Mouse (Mus musculus): Measurements from ENCODE around the gene Dgkg.

DNA sequence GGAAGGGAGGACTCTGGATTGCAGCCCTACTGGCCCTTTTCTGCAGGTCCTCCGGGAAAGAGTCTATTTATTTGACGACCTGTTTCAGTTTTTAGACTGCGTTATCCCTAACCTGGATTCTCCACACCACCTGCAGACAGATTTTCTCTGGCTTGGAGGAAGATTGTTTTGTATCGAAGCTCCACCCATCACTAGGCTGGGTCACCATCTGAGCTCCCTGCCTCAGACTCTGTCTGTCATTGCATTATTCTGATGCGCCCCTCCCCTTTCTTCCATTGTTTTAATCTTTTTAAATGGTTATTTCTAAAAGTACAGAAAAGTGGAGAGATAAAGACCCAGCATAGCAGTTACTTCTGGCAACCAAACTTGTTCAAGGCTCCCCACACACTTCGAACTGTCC lies 151.4 kb downstream of the Dgkg start:
- TF ChIP-seq CTCF (IDR thresholded peaks at IDR 0.05; ENCODE audit: control insufficient read depth, insufficient read depth, low read length) (no peak), POLR2A (IDR thresholded peaks at IDR 0.05; ENCODE audit: borderline replicate concordance, control insufficient read depth, low read depth, low read length) (no peak)
